Mouse (Mus musculus): ENCODE data around the gene Rrp1b. TPM values are rescaled to one million over a fixed set of nuclear protein-coding genes. Genes with fewer than 3 reads are reported as not detected.
"Not testable (repeated sequence)": the region's sequence is repeated elsewhere in the genome, so short reads cannot be mapped to it uniquely, and the experiment has no call there.

Gene Rrp1b
- total RNA-seq, 2 experiments from 2014 or later = 16.8 to 18.3 TPM

DNA sequence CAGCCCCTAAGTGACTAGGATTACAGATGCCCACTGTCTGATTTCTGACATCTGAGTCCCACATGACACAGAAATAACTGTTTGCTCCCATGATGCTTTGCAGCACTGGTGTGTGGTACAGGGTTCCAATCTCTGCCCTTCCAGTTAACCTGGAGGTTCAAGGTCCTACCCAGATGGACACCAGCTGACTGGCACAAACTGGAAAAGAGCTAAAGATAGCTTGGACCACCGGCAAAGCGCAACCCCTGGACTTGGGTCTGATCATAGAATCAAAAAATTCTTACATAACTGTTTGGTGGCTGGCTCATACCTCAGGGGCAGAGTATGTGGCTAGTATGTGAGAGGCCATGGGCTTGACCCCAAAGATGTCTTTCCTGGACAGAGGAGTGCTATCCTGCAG, 47.5 kb downstream of the Rrp1b start:
- no peak for ATAC-seq (ENCODE audit: poor library complexity, severe bottlenecking)

DNA sequence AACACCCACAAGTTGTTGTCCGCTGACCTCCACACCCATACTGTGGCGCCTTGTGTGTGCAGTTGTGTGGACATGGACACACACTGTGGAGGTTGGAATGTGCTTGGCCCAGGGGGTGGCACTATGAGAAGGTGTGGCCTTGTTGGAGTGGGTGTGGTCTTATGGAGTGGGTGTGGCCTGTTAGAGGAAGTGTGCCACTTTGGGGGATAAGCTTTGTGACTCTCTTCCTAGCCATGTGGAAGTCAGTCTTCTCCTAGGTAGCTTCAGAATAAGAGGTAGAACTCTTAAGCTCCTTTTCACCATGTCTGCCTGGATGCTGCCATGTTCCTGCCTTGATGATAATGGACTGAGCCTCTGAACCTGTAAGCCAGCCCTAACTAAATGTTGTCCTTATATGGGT, 51.2 kb downstream of the Rrp1b start:
- ATAC-seq (ENCODE audit: poor library complexity, severe bottlenecking) = no peak

DNA sequence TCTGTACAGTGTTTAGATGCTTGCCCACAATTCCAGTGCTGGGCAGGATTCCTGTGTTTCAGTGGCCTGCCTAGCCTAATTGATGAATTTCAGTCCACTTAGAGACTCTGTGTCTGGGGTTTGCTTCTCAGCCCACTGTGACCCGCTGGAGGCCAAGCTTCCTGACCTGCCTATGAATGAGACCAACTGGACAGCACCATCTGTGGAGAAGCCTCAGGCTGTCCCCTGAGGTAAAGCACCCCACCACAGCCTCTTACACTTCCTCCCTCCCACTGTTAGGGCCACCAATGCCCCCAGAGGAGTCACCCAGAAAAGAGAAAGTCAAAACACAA, 55.1 kb downstream of the Rrp1b start:
- ATAC-seq (ENCODE audit: poor library complexity, severe bottlenecking) = no peak

DNA sequence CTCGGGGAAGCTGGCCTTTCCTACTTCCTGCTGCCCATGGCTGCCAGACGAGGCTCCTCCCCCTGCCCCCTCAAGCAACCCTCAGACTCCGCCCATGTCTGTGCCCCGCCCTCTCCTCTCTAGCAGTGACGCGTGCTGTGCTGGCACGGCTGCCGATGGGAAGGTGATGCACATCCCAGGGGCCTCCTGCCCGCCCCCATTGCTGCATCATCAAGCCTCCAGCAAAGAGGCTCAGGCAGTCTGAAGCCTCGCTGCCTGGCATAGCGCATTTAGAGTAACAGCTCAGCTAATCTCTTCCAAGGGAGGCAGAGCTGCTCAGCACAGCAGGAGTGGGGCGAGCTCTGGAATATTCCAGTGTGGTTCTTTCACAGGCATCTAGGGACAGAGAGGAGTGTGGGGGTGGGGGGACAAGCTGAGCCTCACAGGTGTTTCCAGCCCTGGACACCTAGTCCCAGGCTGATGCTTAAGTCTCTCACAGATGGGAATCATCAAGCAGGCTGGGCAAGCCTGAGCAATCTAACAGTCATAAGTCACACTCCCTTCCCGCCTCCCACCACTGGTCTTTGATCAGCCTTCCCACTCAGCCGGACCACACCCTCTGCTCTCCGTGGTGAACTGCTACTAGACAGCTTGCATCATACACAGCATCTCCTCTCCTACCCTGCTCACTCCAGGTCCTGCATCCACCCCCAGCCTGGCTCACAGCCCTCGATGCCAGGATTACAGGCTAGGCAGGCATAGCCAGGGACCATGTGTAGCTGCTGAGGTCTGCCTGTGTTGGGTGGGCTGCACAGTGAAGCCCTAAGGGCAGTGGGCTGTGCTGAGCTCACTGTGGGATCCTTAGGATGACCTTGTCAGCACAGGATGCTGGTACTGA, 55.7 kb downstream of the Rrp1b start:
- ATAC-seq (ENCODE audit: poor library complexity, severe bottlenecking) = peak; percentile 95

DNA sequence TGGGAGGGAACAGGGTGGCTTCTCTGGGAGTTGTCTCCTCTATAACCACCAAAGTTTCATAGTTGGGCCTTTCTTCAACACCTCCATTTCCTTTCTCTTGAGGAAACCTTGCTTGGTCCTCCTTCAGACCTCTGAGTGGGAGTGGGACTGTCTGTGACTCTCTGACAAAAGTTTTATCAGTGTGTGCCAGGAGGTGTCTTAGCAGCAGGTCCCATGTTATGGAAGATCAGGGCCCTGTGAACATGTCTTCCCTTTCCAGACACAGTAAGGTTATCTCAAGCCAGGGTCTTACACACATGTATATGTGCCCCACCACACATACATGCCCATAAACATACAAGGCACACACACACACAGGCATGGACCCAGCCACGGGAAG, 56.3 kb downstream of the Rrp1b start:
- ATAC-seq (ENCODE audit: poor library complexity, severe bottlenecking) = no peak

DNA sequence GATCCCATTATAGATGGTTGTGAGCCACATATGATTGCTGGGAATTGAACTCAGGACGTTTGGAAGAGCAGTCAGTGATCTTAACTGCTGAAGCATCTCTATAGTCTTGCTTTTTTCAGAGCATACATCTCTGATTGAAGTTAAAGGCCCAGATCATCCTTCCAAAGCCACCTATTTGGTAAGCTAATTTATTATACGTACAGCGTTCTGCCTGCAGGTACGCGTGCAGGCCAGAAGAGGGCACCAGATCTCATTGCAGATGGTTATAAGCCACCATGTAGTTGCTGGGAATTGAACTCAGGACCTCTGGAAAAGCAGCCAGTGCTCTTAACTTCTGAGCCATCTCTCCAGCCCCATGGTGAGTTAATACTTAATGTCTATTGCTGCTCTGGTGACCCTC, 57.0 kb downstream of the Rrp1b start:
- ATAC-seq (ENCODE audit: poor library complexity, severe bottlenecking) = no peak

DNA sequence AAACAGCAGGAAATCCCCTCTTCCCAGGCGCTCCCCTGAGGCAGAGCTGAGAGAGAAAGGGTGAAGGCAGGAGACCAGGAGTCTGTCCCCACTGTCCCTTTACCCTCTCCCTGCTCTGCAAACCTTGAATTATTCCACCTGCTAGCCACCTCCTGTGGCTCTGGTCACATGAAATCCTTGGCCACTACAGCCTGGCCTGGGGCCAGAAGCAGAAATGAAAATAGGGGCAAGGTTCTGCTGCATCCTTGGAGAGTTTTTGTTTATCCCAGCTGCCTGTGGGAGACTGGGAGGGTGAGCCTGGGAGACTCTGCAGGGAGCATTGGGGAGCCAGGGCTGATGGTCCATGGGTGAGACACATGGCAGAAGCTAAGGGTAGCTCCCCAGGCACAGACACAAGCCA, 61.8 kb downstream of the Rrp1b start:
- ATAC-seq (ENCODE audit: poor library complexity, severe bottlenecking) = no peak

DNA sequence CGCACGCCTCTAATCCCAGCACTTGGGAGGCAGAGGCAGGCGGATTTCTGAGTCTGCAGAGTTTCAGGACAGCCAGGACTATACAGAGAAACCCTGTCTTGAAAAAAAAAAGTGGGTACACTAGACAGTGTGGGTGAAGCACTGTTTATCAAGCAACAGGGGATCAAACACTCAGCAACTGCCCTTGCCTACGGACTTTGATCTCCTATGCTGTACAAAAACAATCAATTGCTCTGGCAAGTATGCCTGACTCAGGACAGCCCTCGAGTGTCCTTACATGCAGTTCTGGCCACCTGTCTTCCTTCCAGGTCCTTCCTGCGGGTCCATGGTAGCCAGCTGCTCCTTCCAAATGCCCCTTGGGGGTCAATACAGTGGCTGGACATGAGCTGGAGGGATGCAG, 63.0 kb downstream of the Rrp1b start:
- ATAC-seq (ENCODE audit: poor library complexity, severe bottlenecking) = not testable (repeated sequence)

DNA sequence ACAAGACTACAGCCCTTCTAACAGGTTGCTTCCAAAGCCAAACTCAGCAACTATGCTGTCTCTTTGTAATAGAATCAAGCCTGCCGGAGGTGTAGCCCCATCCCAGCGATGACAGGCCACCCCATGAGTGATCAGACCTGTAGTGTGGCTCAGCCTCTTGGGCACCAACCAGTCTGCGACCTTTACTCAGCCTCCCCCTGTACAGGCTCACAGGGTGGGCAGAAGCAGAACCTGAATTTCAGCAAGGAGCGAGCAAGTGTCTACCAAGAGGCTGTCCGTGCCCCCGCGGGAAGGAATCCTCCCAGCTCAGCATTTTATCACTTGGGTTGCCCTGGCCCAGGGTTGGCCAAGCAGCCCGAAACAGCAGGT, 63.7 kb downstream of the Rrp1b start:
- no peak for ATAC-seq (ENCODE audit: poor library complexity, severe bottlenecking)

DNA sequence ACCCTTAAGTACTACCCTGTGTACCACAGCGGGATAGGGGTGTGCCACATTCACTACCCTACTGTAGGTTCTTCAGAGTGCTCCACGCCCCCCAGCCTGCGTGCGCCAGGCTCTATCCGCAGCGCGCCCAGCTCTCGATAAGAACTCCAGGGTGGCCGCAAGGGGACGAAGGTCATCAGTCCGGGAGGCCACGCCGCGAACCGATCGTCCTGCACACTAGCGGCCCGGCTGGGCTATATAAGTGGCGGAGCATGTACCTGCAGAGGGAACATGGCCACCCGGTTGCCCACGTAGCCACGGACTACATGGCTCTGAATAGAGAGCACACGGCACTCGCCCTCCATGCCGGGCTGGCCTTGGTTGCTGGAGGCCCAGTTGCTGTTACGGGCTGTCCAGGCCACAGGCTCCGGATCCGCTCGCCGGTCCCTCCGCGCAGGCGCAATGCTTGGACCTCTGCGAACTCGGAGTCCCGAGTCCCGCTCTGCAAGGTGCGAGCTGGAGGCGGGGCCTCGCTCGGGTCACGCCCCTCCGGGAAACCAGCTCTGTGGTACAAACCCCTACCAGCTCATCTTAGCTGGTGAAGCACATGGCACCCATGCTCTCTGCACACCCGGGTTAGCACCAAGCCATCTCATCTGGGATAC, 64.2 kb downstream of the Rrp1b start:
- ATAC-seq (ENCODE audit: poor library complexity, severe bottlenecking) = peak; percentile 51

DNA sequence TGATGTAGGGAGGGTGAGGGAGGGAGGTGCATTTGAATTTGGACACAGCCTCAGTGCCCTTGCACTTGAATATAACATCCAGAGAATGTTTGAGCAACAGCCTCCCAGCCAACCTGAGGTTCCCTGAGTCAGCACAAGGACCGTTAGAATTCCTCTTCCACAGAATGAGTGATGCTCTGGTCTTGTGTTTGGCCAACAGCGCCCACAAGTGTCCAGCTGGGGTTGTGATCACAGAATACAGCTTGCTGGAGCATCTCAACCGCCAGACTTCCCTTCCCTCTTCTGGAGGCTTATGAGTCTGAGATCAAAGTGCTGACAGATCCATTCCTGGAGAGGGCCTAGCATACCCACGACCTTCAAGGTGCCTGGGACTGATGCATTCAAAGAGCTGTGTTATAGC, 67.2 kb downstream of the Rrp1b start:
- no peak for ATAC-seq (ENCODE audit: poor library complexity, severe bottlenecking)

DNA sequence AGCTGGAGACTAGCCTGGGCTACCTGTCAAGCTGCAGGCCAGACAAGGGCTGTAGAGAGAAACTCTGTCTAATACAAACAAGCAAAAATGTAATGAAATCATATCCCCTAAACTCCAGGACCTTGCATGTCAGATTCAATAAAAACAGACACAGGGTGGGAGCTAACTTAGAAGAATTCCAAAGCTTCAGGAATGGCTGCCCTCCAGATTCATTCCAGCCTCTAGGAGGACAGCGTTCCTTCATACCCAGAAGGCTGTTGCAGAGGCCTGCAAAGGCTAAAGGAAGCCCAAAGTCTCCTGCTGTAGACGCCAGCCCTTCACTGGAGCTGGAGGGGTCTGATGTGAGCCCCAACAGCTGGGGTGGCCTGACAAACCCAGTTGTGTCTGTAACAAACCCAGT, 70.5 kb downstream of the Rrp1b start:
- no peak for ATAC-seq (ENCODE audit: poor library complexity, severe bottlenecking)

DNA sequence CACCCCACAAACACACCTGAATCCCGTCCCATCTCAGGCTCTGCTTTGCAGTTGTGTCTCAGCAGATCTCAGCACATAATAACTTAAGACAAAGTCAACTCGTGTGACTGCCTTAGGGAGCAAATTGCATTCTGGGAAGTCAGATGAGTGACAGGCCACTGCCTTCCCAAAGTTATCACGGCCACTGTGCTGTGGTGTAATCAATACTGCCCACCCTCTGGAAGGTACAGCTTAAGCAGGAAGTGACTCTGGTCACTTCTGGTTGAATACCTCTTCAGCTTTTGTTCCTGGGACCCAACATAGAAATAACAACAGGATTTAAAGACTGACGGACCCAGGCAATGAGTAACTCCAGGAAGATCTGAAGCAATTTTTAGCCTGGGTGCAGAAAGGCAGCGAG, 72.0 kb downstream of the Rrp1b start:
- no peak for ATAC-seq (ENCODE audit: poor library complexity, severe bottlenecking)

DNA sequence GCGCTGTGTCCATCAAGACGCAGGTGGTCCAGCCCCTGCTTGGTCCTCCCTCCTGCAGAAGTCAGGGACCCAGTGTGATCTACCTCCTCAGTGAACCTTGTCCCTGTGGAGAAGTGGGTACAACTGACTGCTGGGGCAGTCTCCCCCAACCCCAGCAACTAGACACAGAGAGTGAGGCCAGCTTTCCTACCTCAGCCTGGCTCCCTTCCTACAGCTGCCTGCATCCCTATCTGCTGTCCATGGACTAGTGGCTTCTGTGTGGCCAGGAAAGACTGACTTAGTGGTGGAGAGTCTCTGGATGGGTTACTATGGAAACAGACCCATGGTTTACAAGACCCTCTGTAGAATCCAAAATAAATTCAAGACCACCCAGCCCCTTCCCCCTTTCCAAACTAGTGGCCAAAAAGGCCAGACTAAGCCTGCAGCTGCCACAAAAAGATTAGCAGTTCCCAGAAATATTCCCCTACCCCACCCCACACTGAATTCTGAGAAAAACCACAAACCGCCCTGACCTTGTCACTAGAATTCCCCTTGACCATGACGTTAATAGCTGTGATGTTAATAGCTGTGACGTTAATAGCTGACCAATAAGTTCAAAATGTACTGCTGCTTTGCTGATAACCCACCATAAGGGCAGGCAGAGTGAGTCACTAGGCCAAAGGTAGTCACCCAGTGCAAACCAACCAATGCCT, 72.6 kb downstream of the Rrp1b start:
- ATAC-seq (ENCODE audit: poor library complexity, severe bottlenecking) = not testable (repeated sequence)

DNA sequence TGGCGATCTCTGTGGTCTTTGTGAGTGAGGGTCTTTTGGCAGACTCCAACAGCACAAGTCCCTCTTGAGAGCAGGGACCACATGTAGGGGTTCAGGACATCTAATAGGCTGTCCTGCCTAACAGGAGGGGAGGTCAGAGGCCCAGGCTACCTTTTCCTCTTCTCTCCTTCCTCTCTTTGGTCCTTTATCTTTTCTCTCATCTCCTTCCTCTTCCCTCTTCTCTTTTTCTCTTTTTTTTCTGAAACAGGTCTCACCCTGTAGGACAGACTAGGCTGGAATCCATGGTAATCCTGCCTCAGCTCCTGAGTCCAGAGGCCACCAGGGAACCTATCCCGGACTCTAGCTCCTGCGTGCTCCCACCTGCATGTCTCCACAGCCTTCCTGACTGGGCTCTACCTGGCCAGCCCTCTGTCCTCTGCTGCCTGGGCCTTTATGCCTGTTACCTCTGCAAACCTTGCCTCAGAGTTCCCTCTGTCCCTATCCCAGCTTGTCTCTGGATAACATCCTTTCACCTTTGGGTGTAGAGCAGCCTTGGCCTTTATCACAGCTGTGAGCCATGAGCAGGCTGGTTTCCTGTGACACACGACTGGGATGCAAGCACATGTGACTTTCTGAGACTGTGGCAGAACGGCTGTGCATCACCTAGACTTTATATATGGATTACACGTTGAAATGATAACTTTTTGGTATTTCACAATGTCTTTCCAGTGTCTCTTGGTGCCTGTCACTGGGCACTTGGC, 73.5 kb downstream of the Rrp1b start:
- ATAC-seq (ENCODE audit: poor library complexity, severe bottlenecking) = no peak

DNA sequence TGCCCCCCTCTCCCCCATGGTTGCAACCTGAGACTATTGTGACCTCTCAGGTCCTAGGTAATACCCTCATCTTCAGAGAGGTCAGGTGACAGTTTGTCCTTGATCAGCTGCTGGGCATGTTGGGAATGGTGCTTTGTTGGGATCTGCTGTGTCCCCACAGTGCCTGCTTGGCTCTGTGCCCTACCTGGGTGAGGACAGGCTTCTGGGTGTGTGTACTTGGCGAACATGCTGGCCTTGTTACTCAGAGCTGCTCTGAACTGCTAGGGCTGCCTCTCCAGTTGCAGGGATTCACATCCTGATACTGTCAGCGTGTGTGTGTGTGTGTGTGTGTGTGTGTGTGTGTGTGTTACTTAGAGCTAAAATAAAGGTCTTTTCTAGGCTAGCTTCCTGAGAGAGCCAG, 74.5 kb downstream of the Rrp1b start:
- ATAC-seq (ENCODE audit: poor library complexity, severe bottlenecking) = no peak

DNA sequence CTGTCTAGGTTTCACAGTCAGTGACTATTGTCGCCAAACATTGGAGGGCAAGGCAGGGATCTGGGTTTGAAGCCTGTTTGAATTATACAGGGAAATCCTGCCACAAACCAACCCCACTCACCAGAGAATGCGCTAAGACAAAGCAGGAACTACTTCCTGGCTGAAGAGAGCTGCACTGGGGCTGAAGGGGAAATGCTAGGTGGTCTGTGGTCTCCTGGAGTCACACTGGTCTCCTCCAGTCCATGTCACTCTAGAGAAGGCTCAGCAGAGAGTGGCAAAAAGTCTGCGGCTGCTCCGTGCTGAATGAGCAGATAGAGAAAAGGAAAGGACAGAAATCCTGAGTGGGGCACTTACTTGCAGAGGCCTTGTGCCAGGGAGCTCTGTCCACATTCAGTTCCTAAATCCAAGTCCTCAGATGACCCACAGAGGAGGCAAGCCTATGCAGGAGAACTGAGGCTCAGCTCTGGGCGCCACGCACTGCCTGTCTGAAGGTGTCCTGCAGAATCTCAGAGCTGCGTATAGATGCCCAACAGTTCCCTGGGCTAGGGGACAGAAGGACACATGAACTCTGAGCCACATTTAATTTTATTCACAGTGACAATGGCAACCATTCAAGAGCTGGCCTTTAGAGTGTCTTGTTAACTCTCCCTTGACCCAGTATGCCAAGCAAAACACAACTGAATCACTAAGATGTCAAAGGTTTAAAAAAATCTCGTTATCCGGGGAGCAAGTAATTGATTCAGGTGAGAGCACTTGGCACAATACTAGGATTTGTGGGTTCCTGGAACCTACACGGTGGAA, 75.3 kb downstream of the Rrp1b start:
- no peak for ATAC-seq (ENCODE audit: poor library complexity, severe bottlenecking)

All from megakaryocyte, adult 5-6 weeks (primary cell).